Comparison of ENCODE assay signal across 9 mouse cellular contexts in the genomic region with DNA sequence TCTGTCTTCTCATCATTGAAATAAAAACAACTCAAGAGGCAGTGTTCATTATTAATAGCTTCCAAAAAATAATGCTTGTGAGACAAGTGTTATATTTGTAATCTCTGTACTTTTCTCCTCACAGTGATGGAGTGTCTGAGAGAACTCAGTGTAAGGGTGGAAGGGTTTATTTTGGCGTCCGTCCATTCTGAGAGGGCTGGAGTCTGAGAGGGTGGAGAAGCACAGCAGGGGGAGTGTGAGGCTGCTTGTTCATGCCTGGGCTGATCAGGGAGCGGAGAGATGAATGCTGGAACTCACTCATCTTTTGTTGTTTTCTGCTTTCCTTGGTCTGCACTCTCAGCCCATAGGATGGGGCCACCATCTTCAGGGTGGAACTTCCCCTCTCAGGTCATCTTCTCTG. TPM values are rescaled to one million over a fixed set of nuclear protein-coding genes. Genes with fewer than 3 reads are reported as not detected.
DNase-seq lines count a peak whose midpoint lies in the region; ATAC-seq lines count a peak whose summit lies in the region.
"Had no signal": no experiment of that assay in that cellular context is flagged by ENCODE, and none has a peak within 500 bp of the region (broad histone marks: within the 10 kb centered on the region; RNA-seq: fewer than 3 reads in every experiment).

No protein-coding gene starts in this region.

- H3K27ac ChIP-seq in midbrain, embryonic 13.5 days, result no peak overlapping the region
- H3K27ac ChIP-seq in midbrain, embryonic 10.5 days (replicated peaks), result no peak overlapping the region
- no peak overlapping the region for H3K27ac ChIP-seq in intestine, embryonic 16.5 days (ENCODE audit: low read length)
- H3K27ac ChIP-seq in neural tube, embryonic 14.5 days (ENCODE audit: low read depth, low read length), result no peak overlapping the region
- H3K27ac ChIP-seq: liver, embryonic 14.5 days had no signal

- peak; percentile 69 for ATAC-seq in midbrain, embryonic 13.5 days
- ATAC-seq in intestine, embryonic 16.5 days, result peak; percentile 65
- peak; percentile 65; the same call in 1 of the 2 replicates for ATAC-seq in neural tube, embryonic 14.5 days (ENCODE audit: low read depth)
- no peak for ATAC-seq in erythroid progenitor cell, adult 5-6 weeks (replicated peaks; ENCODE audit: low FRiP score, poor library complexity, severe bottlenecking)

- 26% methylated on average over 3 of the region's 3 CpGs for WGBS in midbrain, embryonic 13.5 days
- 26% methylated on average over 3 of the region's 3 CpGs for WGBS in midbrain, embryonic 10.5 days
- WGBS in intestine, embryonic 16.5 days, result 58% methylated on average over 3 of the region's 3 CpGs
- WGBS in neural tube, embryonic 14.5 days, result 31% methylated on average over 3 of the region's 3 CpGs

- no peaks in the 10 kb centered on the region for H3K27me3 ChIP-seq in midbrain, embryonic 13.5 days
- H3K27me3 ChIP-seq in midbrain, embryonic 10.5 days (ENCODE audit: low read depth, poor library complexity, severe bottlenecking), result no peaks in the 10 kb centered on the region
- no peaks in the 10 kb centered on the region for H3K27me3 ChIP-seq in intestine, embryonic 16.5 days (replicated peaks; ENCODE audit: control insufficient read depth, insufficient read depth, low read length)
- no peaks in the 10 kb centered on the region for H3K27me3 ChIP-seq in neural tube, embryonic 14.5 days (ENCODE audit: control insufficient read depth, insufficient read depth, low read length)

- H3K4me2 ChIP-seq in midbrain, embryonic 13.5 days (replicated peaks), result no peak overlapping the region
- H3K4me2 ChIP-seq in intestine, embryonic 16.5 days (ENCODE audit: low read depth, low read length), result no peak overlapping the region
- no peak overlapping the region for H3K4me2 ChIP-seq in neural tube, embryonic 14.5 days (ENCODE audit: low read depth, low read length)

- H3K9ac ChIP-seq in midbrain, embryonic 13.5 days (replicated peaks), result no peak overlapping the region
- H3K9ac ChIP-seq in intestine, embryonic 16.5 days (ENCODE audit: low read depth, low read length), result no peak overlapping the region
- no peak overlapping the region for H3K9ac ChIP-seq in neural tube, embryonic 14.5 days (replicated peaks; ENCODE audit: low read depth, low read length)
- H3K9ac ChIP-seq: liver, embryonic 14.5 days had no signal

- H3K4me3 ChIP-seq in midbrain, embryonic 13.5 days (replicated peaks), result no peak overlapping the region
- H3K4me3 ChIP-seq in midbrain, embryonic 10.5 days, result no peak overlapping the region
- H3K4me3 ChIP-seq in intestine, embryonic 16.5 days (ENCODE audit: low read length), result no peak overlapping the region
- H3K4me3 ChIP-seq in neural tube, embryonic 14.5 days (ENCODE audit: low read depth, low read length), result no peak overlapping the region

- no peaks in the 10 kb centered on the region for H3K9me3 ChIP-seq in midbrain, embryonic 13.5 days
- no peaks in the 10 kb centered on the region for H3K9me3 ChIP-seq in midbrain, embryonic 10.5 days (replicated peaks)
- H3K9me3 ChIP-seq in intestine, embryonic 16.5 days (ENCODE audit: control insufficient read depth, low read length), result no peaks in the 10 kb centered on the region
- no peaks in the 10 kb centered on the region for H3K9me3 ChIP-seq in neural tube, embryonic 14.5 days (ENCODE audit: control insufficient read depth, low read length)

- DNase-seq in cerebellum, postnatal 10 days, result peak; percentile 83 to 89
- DNase-seq in cerebellum, adult 9-10 months, result no peak
- no peak for DNase-seq in midbrain, embryonic 10.5 days (ENCODE audit: low spot score)
- no peak for DNase-seq in thymus, postnatal 10 days (ENCODE audit: low spot score in 2 of 2)

- peaks cover 2% of the 10 kb centered on the region; the same call in 1 of the 2 replicates for H3K36me3 ChIP-seq in midbrain, embryonic 13.5 days
- H3K36me3 ChIP-seq in midbrain, embryonic 10.5 days, result no peaks in the 10 kb centered on the region
- H3K36me3 ChIP-seq in intestine, embryonic 16.5 days (ENCODE audit: control insufficient read depth, insufficient read depth, low read length), result no peaks in the 10 kb centered on the region
- no peaks in the 10 kb centered on the region for H3K36me3 ChIP-seq in neural tube, embryonic 14.5 days (ENCODE audit: control insufficient read depth, insufficient read depth, low read length)

- peaks cover 10% of the 10 kb centered on the region; the same call in 1 of the 2 replicates for H3K4me1 ChIP-seq in midbrain, embryonic 13.5 days (replicated peaks)
- H3K4me1 ChIP-seq in midbrain, embryonic 10.5 days, result no peaks in the 10 kb centered on the region
- H3K4me1 ChIP-seq in intestine, embryonic 16.5 days (ENCODE audit: control insufficient read depth, insufficient read depth, low read length), result peaks cover 5% of the 10 kb centered on the region; the same call in 1 of the 2 replicates
- 0 out of 2 replicates have a peak, but pooled peaks cover 3% of the 10 kb centered on the region for H3K4me1 ChIP-seq in neural tube, embryonic 14.5 days (ENCODE audit: control insufficient read depth, insufficient read depth, low read length)

RNA-seq across cellular contexts. Expression of a gene that starts 36.8 kb away (rescaled TPM):
- 0.35 TPM in 2 replicates for polyA plus RNA-seq in midbrain, embryonic 13.5 days (2015; fragmentation: Nextera tagmentation; extraction: Ambion mirVana)
- polyA plus RNA-seq in midbrain, embryonic 10.5 days (2016; fragmentation: Nextera tagmentation; extraction: Ambion mirVana), result 0.43 and 0.60 TPM in 2 replicates
- 5.3 and 6.1 TPM in 2 replicates for polyA plus RNA-seq in intestine, embryonic 16.5 days (2015; fragmentation: Nextera tagmentation; extraction: Ambion mirVana)
- 0.12 TPM in 1 of 2 replicates, not detected in the other for polyA plus RNA-seq in neural tube, embryonic 14.5 days (2014; fragmentation: Nextera tagmentation; extraction: Ambion mirVana)
- total RNA-seq in erythroid progenitor cell, adult 5-6 weeks (2015; ENCODE audit: low replicate concordance), result not detected in 2 replicates
- not detected in 2 replicates for total RNA-seq in erythroid progenitor cell, adult 5-6 weeks (2017; ENCODE audit: low replicate concordance)

RNA-seq across cellular contexts. Expression of a gene that starts 38.7 kb away (rescaled TPM):
- polyA plus RNA-seq in midbrain, embryonic 13.5 days (2015; fragmentation: Nextera tagmentation; extraction: Ambion mirVana), result 8.2 and 8.8 TPM in 2 replicates
- polyA plus RNA-seq in midbrain, embryonic 10.5 days (2016; fragmentation: Nextera tagmentation; extraction: Ambion mirVana), result 3.7 and 5.0 TPM in 2 replicates
- 5.6 and 5.7 TPM in 2 replicates for polyA plus RNA-seq in intestine, embryonic 16.5 days (2015; fragmentation: Nextera tagmentation; extraction: Ambion mirVana)
- polyA plus RNA-seq in neural tube, embryonic 14.5 days (2014; fragmentation: Nextera tagmentation; extraction: Ambion mirVana), result 6.1 and 7.0 TPM in 2 replicates
- 2.9 and 5.0 TPM in 2 replicates for total RNA-seq in erythroid progenitor cell, adult 5-6 weeks (2015; ENCODE audit: low replicate concordance)
- total RNA-seq in erythroid progenitor cell, adult 5-6 weeks (2017; ENCODE audit: low replicate concordance), result 0.61 and 1.0 TPM in 2 replicates

Comparison
In these comparisons a context has a peak if more than half of its experiments do, and no peak if none do; other contexts are left out.
1. DNase-seq: peak in cerebellum, postnatal 10 days (2 of 2); none in cerebellum, adult 9-10 months (single experiment), midbrain, embryonic 10.5 days (single experiment) and thymus, postnatal 10 days (0 of 2).